Mouse (Mus musculus) liver, embryonic 12.5 days (tissue): ENCODE measurements around the gene Fam84a. TPM values are rescaled to one million over a fixed set of nuclear protein-coding genes. Genes with fewer than 3 reads are reported as not detected.

ENCODE experiments used
- ATAC-seq: fragments of 200-750 bp; cut with Nextera tagmentation; 2 replicates; pipeline ENCODE4 v1.8.0; 2017; ENCODE audit warnings: moderate number of reproducible peaks, mild to moderate bottlenecking, moderate library complexity
- H3K27ac ChIP-seq: fragments of 300-500 bp; sonication (generic); 2 replicates; pipeline ENCODE4 v1.5.1; 2016; ENCODE audit warnings: mild to moderate bottlenecking
- H3K27me3 ChIP-seq: fragments of 300-500 bp; sonication (generic); replicated peaks from 2 replicates; pipeline ENCODE4 v1.6.1; 2016; ENCODE audit warnings: mild to moderate bottlenecking, moderate library complexity
- H3K36me3 ChIP-seq: fragments of 300-500 bp; sonication (generic); 2 replicates; pipeline ENCODE4 v1.6.1; 2016; ENCODE audit warnings: mild to moderate bottlenecking, moderate library complexity
- H3K4me1 ChIP-seq: fragments of 300-500 bp; sonication (generic); 2 replicates; pipeline ENCODE4 v1.6.1; 2016
- H3K4me2 ChIP-seq: fragments of 300-500 bp; sonication (generic); 2 replicates; pipeline ENCODE4 v1.6.1; 2016; ENCODE audit warnings: mild to moderate bottlenecking, moderate library complexity
- H3K4me3 ChIP-seq: fragments of 300-500 bp; sonication (generic); 2 replicates; pipeline ENCODE4 v1.5.1; 2016; ENCODE audit warnings: mild to moderate bottlenecking, moderate library complexity
- H3K9ac ChIP-seq: fragments of 300-500 bp; sonication (generic); 2 replicates; pipeline ENCODE4 v1.6.1; 2016; ENCODE audit warnings: mild to moderate bottlenecking, moderate library complexity
- H3K9me3 ChIP-seq: fragments of 300-500 bp; sonication (generic); replicated peaks from 2 replicates; pipeline ENCODE4 v1.6.1; 2016; ENCODE audit warnings: mild to moderate bottlenecking, moderate library complexity
- WGBS: fragments of 180-500 bp; shearing (Covaris S2); methylation state at CpG from one replicate; pipeline ENCODE4 v1.1.7; 2016; ENCODE audit not compliant: insufficient replicate concordance; 5-methylcytosine and 5-hydroxymethylcytosine counted together
- polyA plus RNA-seq: library from polyadenylated mRNA; unstranded; fragments of >200 nt; fragmentation: Nextera tagmentation; extraction: Ambion mirVana; gene quantifications from 2 replicates; pipeline ENCODE4 v1.2.1, GENCODE M21; 2016

The Fam84a gene
- 1.1 and 1.3 TPM in 2 replicates for polyA plus RNA-seq

DNA sequence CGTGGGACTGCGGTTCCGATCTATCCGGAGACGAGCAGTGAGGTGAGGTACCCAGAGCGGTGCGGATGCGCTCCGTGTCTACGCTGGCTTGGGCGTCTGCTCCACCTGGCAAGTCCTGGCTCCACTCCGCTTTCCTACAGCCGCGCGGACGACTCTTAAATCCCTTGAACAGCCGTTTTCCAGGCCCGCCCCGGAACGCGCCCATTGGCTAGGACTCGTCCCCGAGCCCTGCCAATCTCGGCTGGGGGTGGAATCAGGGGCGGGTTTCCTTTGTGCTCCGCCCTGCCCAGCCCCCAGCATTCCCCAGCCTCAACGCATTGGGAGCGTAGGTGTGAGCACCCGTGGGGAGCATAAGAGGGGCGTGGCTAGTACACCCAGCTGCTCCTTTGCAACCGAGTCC is at the start of gene Fam84a:
Gene Fam84a, minus strand, starts transcription at position 134 of the 400 bp plus-strand sequence.
- no peaks in the 10 kb centered on the region for H3K9me3 ChIP-seq
- no peaks in the 10 kb centered on the region for H3K36me3 ChIP-seq
- peak within 1 kb of the TSS; percentile 65 for H3K4me2 ChIP-seq
- H3K27ac ChIP-seq: no peak within 1 kb of the TSS
- H3K4me3 ChIP-seq: peak within 1 kb of the TSS; percentile 44
- no peaks in the 10 kb centered on the region for H3K4me1 ChIP-seq
- H3K9ac ChIP-seq: 0 out of 2 replicates have a peak within 1 kb of the TSS, but pooled peaks have one; percentile 31
- peak; percentile 81 for ATAC-seq
- H3K27me3 ChIP-seq: peaks cover 56% of the 10 kb centered on the region
- 3% methylated on average over 31 of the region's 31 CpGs for WGBS

DNA sequence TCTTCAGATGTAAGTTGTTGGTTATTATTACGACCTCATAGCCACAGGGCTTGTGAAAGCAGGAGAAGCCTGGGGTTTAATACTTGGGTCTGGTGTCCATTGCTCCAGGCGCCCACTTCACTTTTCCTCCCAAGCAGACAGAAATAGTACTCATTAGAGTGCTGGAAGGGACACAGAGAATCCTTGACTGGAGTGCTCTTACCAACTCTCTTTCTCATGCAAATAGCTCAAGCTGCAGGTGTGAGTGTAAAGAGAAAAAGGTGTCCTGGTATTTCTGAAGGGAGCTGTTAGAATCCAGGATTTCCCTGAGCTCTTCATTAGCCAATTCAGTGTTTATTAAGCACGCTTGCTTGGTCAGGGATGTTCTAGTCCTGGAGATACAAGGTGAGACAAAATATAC is 43.6 kb upstream of the Fam84a start:
- H3K4me1 ChIP-seq: no peaks in the 10 kb centered on the region
- ATAC-seq: no peak
- H3K27ac ChIP-seq: no peak overlapping the region
- H3K9me3 ChIP-seq: no peaks in the 10 kb centered on the region
- no peak overlapping the region for H3K4me3 ChIP-seq
- no peaks in the 10 kb centered on the region for H3K27me3 ChIP-seq
- H3K9ac ChIP-seq: no peak overlapping the region
- no peak overlapping the region for H3K4me2 ChIP-seq
- H3K36me3 ChIP-seq: no peaks in the 10 kb centered on the region
- 35% methylated on average over 3 of the region's 3 CpGs for WGBS

- Histone ChIP-seq H3K4me2 (no peak overlapping the region), H3K4me3 (no peak overlapping the region), H3K36me3 (no peaks in the 10 kb centered on the region), H3K9ac (no peak overlapping the region), H3K27ac (no peak overlapping the region), H3K4me1 (no peaks in the 10 kb centered on the region), H3K9me3 (no peaks in the 10 kb centered on the region), H3K27me3 (no peaks in the 10 kb centered on the region)
- 72% methylated on average over 3 of the region's 3 CpGs for WGBS
- ATAC-seq: no peak
Measured at GRCm38 (mm10) chr12:14186689-14187195, 34.9 kb upstream of the Fam84a start.

- no peak for ATAC-seq
- Histone ChIP-seq H3K9ac (no peak overlapping the region), H3K27me3 (no peaks in the 10 kb centered on the region), H3K4me3 (no peak overlapping the region), H3K36me3 (no peaks in the 10 kb centered on the region), H3K27ac (no peak overlapping the region), H3K9me3 (no peaks in the 10 kb centered on the region), H3K4me2 (no peak overlapping the region), H3K4me1 (no peaks in the 10 kb centered on the region)
- 36% methylated on average over 2 of the region's 2 CpGs for WGBS
Measured at GRCm38 (mm10) chr12:14165713-14166112, 13.9 kb upstream of the Fam84a start.

- no peak for ATAC-seq
- H3K4me2 ChIP-seq: no peak overlapping the region
- no peaks in the 10 kb centered on the region for H3K4me1 ChIP-seq
- H3K9me3 ChIP-seq: no peaks in the 10 kb centered on the region
- WGBS: 67% methylated on average over 1 of the region's 1 CpGs
- H3K9ac ChIP-seq: no peak overlapping the region
- H3K4me3 ChIP-seq: no peak overlapping the region
- no peak overlapping the region for H3K27ac ChIP-seq
- no peaks in the 10 kb centered on the region for H3K36me3 ChIP-seq
- H3K27me3 ChIP-seq: no peaks in the 10 kb centered on the region
Measured at GRCm38 (mm10) chr12:14164936-14165335, 13.1 kb upstream of the Fam84a start.

DNA sequence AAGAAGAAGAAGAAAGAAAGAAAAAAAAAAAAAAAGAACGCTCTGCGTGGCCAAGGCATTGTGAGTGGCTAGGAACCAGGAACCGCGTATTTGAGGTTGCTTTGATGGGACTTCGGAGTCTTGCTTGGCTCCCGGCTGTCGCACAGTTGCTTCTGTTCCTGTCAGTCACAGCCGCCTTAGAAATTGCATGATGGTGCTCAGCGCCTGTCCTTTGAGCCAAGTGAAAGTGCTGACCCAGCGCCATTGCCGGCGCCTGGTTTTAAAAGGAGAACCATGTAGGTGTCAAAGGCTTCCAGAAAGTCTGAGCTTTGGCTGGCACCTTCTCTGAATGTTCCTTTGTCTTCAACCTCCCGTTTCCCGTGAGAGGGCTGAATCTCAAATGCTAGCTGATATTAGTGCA is 572 bp upstream of the Fam84a start:
- Histone ChIP-seq H3K4me2 (peak overlapping the region; percentile 65), H3K4me3 (peak overlapping the region; percentile 44), H3K9me3 (no peaks in the 10 kb centered on the region), H3K27ac (no peak overlapping the region), H3K9ac (no peak overlapping the region), H3K36me3 (no peaks in the 10 kb centered on the region), H3K27me3 (peaks cover 53% of the 10 kb centered on the region), H3K4me1 (no peaks in the 10 kb centered on the region)
- ATAC-seq: no peak
- WGBS: 2% methylated on average over 14 of the region's 14 CpGs

DNA sequence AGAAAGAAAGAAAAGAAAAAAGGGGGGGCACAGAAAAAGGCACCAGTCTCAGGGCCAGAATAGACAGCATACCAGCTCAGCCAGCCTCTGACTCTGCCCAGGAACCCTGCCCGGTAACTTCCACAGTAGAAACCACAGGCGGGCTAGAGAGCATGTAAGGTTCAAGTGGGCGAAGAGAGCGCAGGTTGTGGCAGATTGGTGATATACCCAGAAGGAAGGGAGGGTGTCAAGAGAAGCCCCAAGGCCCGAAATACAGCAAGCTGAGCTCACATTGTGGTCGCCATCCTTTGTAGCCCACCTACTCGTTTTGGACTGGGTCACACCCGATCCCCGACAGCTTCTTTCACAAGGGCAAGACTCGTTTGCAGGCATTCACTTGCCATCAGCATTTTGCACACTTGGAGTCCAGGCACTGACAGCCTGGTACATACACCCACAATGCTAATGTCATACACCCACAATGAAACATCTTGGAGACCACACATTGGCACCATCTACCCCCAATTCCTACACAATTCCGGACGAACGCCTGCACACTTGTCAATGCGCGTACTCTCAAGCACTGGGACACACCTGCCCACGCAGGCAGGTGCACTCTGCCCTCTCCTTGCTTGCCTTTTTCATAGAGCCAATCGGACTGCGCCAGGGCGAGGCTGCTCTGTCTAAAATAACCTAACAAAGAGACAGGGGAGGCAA is 770 bp downstream of the Fam84a start:
- Histone ChIP-seq H3K4me2 (peak overlapping the region; percentile 65), H3K9ac (no peak overlapping the region), H3K27ac (no peak overlapping the region), H3K4me3 (peak overlapping the region; percentile 44), H3K36me3 (no peaks in the 10 kb centered on the region), H3K9me3 (no peaks in the 10 kb centered on the region), H3K27me3 (peaks cover 56% of the 10 kb centered on the region), H3K4me1 (no peaks in the 10 kb centered on the region)
- 8% methylated on average over 19 of the region's 19 CpGs for WGBS
- peak; percentile 17; the same call in 1 of the 2 replicates for ATAC-seq

DNA sequence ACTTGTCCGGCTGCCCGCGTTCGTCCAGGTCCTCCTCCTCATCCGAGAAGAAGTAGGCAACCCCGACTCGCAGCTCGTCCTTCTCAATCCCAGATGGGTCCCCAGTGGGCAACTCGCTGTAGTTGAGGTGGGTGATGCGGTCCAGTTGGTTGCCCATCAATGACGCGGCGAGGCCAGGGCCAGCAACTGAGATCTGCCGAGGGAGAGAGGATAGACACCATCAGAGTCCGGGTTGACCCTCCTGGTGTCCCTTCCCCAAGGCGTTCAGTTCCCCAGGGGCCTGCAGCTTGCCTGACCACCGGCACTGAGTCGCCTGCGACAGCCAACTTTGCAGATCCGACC is 1.3 kb downstream of the Fam84a start:
- Histone ChIP-seq H3K4me1 (no peaks in the 10 kb centered on the region), H3K36me3 (no peaks in the 10 kb centered on the region), H3K4me3 (peak overlapping the region; percentile 44), H3K27ac (no peak overlapping the region), H3K9me3 (no peaks in the 10 kb centered on the region), H3K9ac (no peak overlapping the region), H3K4me2 (peak overlapping the region; percentile 65), H3K27me3 (peaks cover 56% of the 10 kb centered on the region)
- no peak for ATAC-seq
- WGBS: 5% methylated on average over 20 of the region's 20 CpGs

GRCm38 (mm10) chr12:14149843-14150567 is 1.8 kb downstream of the Fam84a start:
- H3K9me3 ChIP-seq: no peaks in the 10 kb centered on the region
- peaks cover 56% of the 10 kb centered on the region for H3K27me3 ChIP-seq
- ATAC-seq: no peak
- H3K27ac ChIP-seq: no peak overlapping the region
- H3K4me3 ChIP-seq: peak overlapping the region; percentile 44
- 0 out of 2 replicates have a peak overlapping the region, but pooled peaks have one; percentile 17 for H3K9ac ChIP-seq
- under 1% methylated on average over 59 of the region's 59 CpGs for WGBS
- H3K36me3 ChIP-seq: no peaks in the 10 kb centered on the region
- no peaks in the 10 kb centered on the region for H3K4me1 ChIP-seq
- H3K4me2 ChIP-seq: peak overlapping the region; percentile 65

DNA sequence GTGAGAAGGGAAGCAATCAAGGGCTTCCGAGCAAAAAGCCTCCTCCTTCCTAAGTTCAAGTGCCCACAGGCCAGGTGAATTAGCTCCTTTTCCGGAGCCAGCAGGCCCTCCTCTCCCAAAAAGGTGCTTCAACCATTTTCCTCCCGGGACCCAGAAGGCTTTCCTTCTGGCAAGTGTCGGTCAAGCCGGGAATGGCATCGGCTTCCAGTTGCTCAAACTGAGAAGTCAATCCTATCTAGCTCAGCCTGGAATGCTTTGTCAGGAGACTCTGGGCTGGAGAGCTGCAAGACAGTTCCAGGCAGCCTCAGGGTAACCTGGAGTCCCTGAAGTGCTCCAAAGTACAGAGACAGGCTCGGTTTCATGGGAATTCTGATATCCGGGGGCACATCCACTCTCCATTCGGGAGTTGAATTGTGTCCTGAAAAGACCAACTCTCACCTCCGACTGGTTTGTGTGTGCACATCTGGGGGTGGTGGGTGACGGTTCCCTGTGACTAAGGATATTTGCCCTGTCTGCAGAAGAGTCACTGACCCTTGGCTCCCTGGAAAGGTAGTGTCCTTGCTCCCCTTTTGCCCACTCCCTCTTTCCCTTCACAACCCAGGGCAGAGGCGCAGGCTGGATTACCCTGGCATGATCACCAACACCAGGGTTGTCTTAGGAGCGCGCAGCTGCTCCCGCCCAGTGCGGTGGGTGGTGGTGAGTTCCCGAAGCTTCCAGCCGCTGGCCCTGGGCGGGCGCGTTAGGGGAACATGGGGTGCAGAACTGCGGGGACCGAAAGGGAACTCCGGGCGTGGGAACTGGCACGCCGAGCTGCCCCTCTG is 2.6 kb downstream of the Fam84a start:
- H3K36me3 ChIP-seq: no peaks in the 10 kb centered on the region
- no peak for ATAC-seq
- peak overlapping the region; percentile 65 for H3K4me2 ChIP-seq
- peak overlapping the region; percentile 44 for H3K4me3 ChIP-seq
- no peak overlapping the region for H3K27ac ChIP-seq
- H3K9ac ChIP-seq: 0 out of 2 replicates have a peak overlapping the region, but pooled peaks have one; percentile 17
- H3K9me3 ChIP-seq: no peaks in the 10 kb centered on the region
- H3K27me3 ChIP-seq: peaks cover 56% of the 10 kb centered on the region
- 8% methylated on average over 27 of the region's 27 CpGs for WGBS
- no peaks in the 10 kb centered on the region for H3K4me1 ChIP-seq

DNA sequence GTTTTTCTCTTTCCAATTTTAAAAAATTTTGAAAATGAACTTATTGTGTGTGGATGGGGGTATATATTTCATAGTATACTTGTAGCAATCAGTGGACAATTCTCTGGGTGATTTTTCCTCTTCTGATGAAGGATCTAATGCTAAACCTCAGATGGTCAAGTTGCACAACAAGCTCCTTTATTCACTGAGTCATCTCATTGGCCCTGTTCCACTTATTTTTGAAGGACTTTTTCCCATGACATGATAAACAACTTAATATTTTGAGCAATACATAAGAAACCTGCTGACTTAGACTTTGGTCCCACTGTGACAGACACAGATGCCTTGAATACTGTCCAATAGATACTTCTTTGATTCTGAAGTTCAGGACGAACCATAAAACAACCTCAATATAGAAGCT is 14.8 kb downstream of the Fam84a start:
- Histone ChIP-seq H3K4me3 (no peak overlapping the region), H3K4me2 (no peak overlapping the region), H3K4me1 (no peaks in the 10 kb centered on the region), H3K9me3 (no peaks in the 10 kb centered on the region), H3K27me3 (no peaks in the 10 kb centered on the region), H3K36me3 (no peaks in the 10 kb centered on the region), H3K27ac (no peak overlapping the region), H3K9ac (no peak overlapping the region)
- WGBS: 45% methylated on average over 1 of the region's 1 CpGs
- no peak for ATAC-seq

DNA sequence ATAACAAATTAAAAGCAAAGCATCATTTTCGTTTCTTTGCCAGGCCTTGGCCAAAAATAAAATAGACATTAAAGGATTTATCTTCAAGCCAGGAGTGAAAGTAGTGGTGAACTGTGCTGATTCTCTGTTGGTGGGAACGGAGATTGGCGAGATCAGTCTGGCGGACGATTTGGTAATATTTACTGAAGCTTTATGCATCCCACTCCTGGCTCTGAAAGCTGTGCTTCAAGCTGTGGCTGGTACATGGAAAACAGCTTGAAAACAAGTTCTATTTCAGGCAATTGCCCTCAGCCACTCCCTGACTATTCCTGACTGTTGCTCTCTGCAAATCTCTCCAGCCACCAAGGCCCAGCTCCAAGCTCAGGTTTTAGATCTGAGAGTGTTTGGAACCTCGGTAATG is 37.1 kb downstream of the Fam84a start:
- no peak overlapping the region for H3K27ac ChIP-seq
- H3K9ac ChIP-seq: no peak overlapping the region
- no peak overlapping the region for H3K4me3 ChIP-seq
- H3K36me3 ChIP-seq: no peaks in the 10 kb centered on the region
- no peaks in the 10 kb centered on the region for H3K4me1 ChIP-seq
- WGBS: 59% methylated on average over 6 of the region's 6 CpGs
- no peak for ATAC-seq
- H3K9me3 ChIP-seq: no peaks in the 10 kb centered on the region
- no peak overlapping the region for H3K4me2 ChIP-seq
- H3K27me3 ChIP-seq: no peaks in the 10 kb centered on the region
